Mouse (Mus musculus) spleen, embryonic (tissue): ENCODE measurements around the gene Tasp1.
"Not testable (repeated sequence)": the region's sequence is repeated elsewhere in the genome, so short reads cannot be mapped to it uniquely, and the experiment has no call there.

ENCODE experiments used
- CTCF ChIA-PET: fragments of 350-600 bp; sonication (Branson Sonifier 250); formaldehyde crosslinking; loops from one replicate; lab custom pipeline; 2022; lab: Charles Lee

The Tasp1 gene

GRCm38 (mm10) chr2:140066353-140067314, at the start of gene Tasp1:
Gene Tasp1, minus strand, starts transcription at chr2:140066805.
- CTCF ChIA-PET = no interaction called here

- CTCF ChIA-PET = no interaction called here
Observed at GRCm38 (mm10) chr2:140113851-140114250, 47.2 kb upstream of the Tasp1 start.

- CTCF ChIA-PET = no interaction called here
Observed at GRCm38 (mm10) chr2:140108945-140109344, 42.3 kb upstream of the Tasp1 start.

GRCm38 (mm10) chr2:140107641-140108040, 41.0 kb upstream of the Tasp1 start:
- CTCF ChIA-PET = no interaction called here

GRCm38 (mm10) chr2:140104951-140105350, 38.3 kb upstream of the Tasp1 start:
- CTCF ChIA-PET = no interaction called here

- CTCF ChIA-PET = no interaction called here
Observed at GRCm38 (mm10) chr2:140100551-140101474, 34.2 kb upstream of the Tasp1 start.

GRCm38 (mm10) chr2:140099971-140100370, 33.4 kb upstream of the Tasp1 start:
- CTCF ChIA-PET = no interaction called here

- CTCF ChIA-PET = interaction anchor here (0.7 kb wide), 1 partner anchor 8 kb away, joined by 7 read pairs; no protein-coding TSS in a partner anchor
Observed at GRCm38 (mm10) chr2:140097131-140097591, 30.6 kb upstream of the Tasp1 start.

GRCm38 (mm10) chr2:140096034-140096433, 29.4 kb upstream of the Tasp1 start:
- CTCF ChIA-PET = no interaction called here

- CTCF ChIA-PET = no interaction called here
Observed at GRCm38 (mm10) chr2:140093433-140093832, 26.8 kb upstream of the Tasp1 start.

- CTCF ChIA-PET = no interaction called here
Observed at GRCm38 (mm10) chr2:140084245-140084644, 17.6 kb upstream of the Tasp1 start.

- CTCF ChIA-PET = no interaction called here
Observed at GRCm38 (mm10) chr2:140080747-140081577, 14.4 kb upstream of the Tasp1 start.

GRCm38 (mm10) chr2:140079284-140079683, 12.7 kb upstream of the Tasp1 start:
- CTCF ChIA-PET = not testable (repeated sequence)

GRCm38 (mm10) chr2:140078600-140079280, 12.1 kb upstream of the Tasp1 start:
- CTCF ChIA-PET = no interaction called here

GRCm38 (mm10) chr2:140077476-140077875, 10.9 kb upstream of the Tasp1 start:
- CTCF ChIA-PET = no interaction called here

- CTCF ChIA-PET = no interaction called here
Observed at GRCm38 (mm10) chr2:140075150-140075549, 8.5 kb upstream of the Tasp1 start.

GRCm38 (mm10) chr2:140067516-140067915, 911 bp upstream of the Tasp1 start:
- CTCF ChIA-PET = interaction anchor here (0.7 kb wide), 1 partner anchor 24 kb away, joined by 3 read pairs; no protein-coding TSS in a partner anchor

GRCm38 (mm10) chr2:140065676-140066075, 929 bp downstream of the Tasp1 start:
- CTCF ChIA-PET = interaction anchor here (0.5 kb wide), 1 partner anchor 40 kb away, joined by 13 read pairs; no protein-coding TSS in a partner anchor

- CTCF ChIA-PET = no interaction called here
Observed at GRCm38 (mm10) chr2:140061481-140061880, 5.1 kb downstream of the Tasp1 start.
